Mouse (Mus musculus) brain, embryonic 14.5 days (tissue): ENCODE data around the gene Zfp46. TPM values are rescaled to one million over a fixed set of nuclear protein-coding genes. Genes with fewer than 3 reads are reported as not detected.

Source experiments
- DNase-seq: peaks from one replicate; pipeline ENCODE4 v3.0.0-alpha.2; 2011; ENCODE audit warnings: low read depth
- CTCF ChIP-seq: fragments of 200-500 bp; IDR thresholded peaks from 2 replicates; pipeline ENCODE4 v1.5.1; 2012; ENCODE audit warnings: inconsistent platforms, mild to moderate bottlenecking, moderate library complexity, borderline replicate concordance; ENCODE audit not compliant: insufficient read depth, insufficient read length; ENCODE audit errors: extremely low read depth
- POLR2A ChIP-seq: fragments of 200-500 bp; IDR thresholded peaks from 2 replicates; pipeline ENCODE4 v1.6.1; 2012; ENCODE audit warnings: mild to moderate bottlenecking, inconsistent platforms, borderline replicate concordance; ENCODE audit not compliant: poor library complexity, insufficient read depth, insufficient read length, severe bottlenecking; ENCODE audit errors: extremely low read depth
- polyA plus RNA-seq: library from polyadenylated mRNA; depleted of rRNA; stranded (reverse); fragments of >200 nt; gene quantifications from 2 replicates; pipeline ENCODE4 v1.2.3, GENCODE M21; 2012; rRNA removed

Zfp46 gene
- polyA plus RNA-seq: 58.3 and 69.5 TPM in 2 replicates

DNA sequence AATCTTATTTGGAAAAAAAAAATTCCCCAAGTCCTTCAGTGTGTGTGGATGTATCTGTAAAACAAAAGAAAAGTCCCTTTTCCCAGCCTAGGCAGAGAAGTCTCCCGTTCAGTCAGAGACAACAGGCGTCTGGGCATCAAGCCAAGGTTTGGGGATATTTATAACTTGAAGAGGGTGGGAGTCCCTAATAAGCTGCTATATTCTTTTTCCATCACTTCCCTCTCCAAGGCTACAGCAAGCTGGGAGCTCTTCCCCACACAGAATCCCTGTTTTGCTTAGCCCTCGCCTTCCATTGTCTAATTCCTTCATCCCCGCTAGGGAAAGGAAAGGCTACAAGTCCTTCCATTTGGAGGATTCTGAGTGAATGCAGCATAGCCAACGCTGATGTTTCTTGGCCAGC lies at the start of gene Zfp46:
Gene Zfp46, plus strand, starts transcription at position 229 of the 400 bp plus-strand sequence.
- no peak for TF ChIP-seq POLR2A
- TF ChIP-seq CTCF: no peak
- peak; percentile 96 for DNase-seq

DNA sequence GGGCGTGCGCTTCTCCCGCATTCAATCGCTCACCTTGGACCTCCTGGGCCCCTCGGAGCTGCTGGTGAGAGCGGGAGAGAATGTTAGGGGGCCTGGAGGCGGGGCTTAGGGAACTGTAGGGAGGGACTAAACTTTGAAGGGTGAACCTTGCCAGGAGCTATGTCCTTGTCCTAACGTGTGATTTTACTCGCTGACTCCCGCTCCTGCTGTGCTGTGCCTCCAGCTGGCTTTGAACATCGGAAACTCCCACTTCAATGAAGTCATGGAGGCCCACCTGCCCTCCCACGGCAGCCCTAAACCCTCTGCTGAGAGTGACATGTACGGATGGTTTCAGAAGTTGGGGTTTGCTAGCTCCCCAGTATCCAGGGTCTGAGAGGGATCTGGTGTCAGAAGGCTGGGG lies 45.8 kb upstream of the Zfp46 start:
- DNase-seq: no peak
- TF ChIP-seq POLR2A: no peak

DNA sequence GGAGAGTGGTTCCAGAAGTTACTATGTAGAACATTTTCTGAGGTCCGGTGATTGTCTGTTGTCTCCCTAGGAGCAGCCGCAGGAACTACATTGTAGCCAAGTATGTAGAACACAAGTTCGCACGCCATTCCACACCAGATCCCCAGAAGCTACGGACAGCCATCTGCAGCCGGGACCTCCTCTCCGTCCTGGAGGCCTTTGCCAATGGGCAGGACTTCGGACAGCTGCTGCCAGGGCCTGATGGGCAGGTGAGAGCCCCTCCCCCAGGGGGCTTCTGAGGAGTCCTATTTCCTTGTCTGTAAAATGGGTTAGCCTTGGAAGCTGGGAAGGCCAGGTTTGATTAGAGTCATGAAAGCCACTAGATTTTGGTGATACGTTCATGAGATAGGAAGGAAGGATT lies 45.4 kb upstream of the Zfp46 start:
- TF ChIP-seq CTCF (no peak), POLR2A (no peak)
- DNase-seq: no peak

DNA sequence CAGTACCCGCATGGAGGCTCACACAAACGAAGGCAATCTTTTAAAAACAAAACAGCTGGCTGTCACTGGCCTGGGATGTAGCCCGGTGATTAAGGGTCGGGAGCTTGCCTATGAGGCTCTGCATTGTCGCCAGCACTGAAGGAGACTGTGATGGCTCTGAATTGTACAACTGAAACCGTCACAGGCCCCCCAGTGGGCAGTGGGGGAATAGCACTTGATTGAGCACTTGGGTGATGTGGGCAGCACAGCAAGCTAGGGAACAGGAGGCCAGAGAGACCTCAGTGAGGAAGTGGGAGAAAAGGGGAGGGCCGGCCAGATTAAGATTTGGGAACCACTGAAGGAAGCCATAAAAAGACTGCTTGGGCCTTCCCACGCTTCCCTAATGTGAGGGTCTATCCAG lies 44.9 kb upstream of the Zfp46 start:
- peak; percentile 72 for TF ChIP-seq CTCF
- TF ChIP-seq POLR2A: no peak
- DNase-seq: peak; percentile 70

DNA sequence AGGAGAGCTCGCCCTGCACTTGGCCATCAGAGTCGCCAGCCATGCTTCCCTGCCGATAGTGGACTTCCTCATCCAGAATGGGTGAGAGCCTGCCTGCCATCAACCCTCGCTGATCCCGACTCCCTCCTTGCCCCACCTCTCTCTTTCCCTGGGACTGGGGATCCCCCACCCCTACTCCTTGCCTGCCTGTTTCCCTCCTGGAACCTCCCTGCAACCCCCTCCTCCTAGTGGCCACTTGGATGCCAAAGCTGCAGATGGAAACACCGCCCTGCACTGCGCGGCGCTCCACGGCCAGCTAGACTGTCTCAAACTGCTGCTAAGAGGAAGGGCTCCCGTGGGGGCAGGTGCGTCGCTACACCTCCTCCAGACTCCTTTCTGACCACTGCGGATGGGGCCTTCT lies 44.4 kb upstream of the Zfp46 start:
- TF ChIP-seq CTCF: no peak
- TF ChIP-seq POLR2A: no peak
- no peak for DNase-seq

DNA sequence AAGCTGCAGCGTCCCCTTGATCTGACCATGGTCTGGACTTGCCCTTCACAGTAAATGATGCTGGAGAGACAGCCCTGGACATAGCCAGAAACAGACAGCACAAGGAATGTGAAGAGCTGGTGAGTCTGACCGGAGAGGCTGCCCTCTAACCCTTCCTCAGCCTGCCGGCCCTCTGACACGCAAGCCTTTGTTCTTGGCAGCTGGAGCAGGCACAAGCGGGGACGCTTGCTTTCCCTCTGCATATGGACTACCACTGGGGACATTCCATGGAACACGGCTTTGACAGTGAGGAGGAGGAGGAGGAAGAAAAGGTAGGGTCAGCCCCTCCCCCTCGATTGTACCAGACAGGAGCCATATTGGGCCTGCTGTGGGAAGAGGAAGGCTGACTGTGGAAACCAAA lies 43.5 kb upstream of the Zfp46 start:
- TF ChIP-seq CTCF: no peak
- TF ChIP-seq POLR2A: no peak
- no peak for DNase-seq

DNA sequence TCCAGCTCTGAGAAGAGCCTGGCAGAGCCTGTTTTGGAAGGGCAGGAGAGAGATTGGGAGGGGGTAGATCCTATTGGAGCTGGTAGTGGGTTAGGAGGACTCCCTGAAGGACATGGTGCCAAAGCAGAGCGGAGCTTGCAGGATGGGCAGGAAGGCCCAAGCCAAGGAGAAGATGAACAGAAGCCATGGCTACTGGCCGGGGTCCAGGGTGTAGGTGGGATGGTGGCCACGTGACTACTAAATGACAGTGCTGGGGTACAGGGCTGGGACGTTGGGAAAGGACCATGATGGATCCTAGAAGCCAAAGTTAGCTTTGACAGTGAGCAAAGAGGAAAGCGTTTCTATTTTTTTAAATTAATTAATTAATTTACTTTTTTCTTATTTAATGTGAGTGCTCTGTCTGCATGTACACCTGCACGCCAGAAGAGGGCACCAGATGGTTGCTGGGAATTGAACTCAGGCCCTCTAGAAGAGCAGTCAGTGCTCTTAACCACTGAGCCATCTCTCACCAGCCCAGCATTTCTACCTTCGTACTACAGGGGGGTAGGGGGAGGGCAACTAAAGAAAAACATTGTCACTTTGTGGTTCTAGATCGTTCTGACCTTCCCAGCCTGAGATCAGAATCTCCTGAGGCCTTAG lies 42.3 kb upstream of the Zfp46 start:
- peak; percentile 31 for DNase-seq
- TF ChIP-seq POLR2A (no peak), CTCF (peak; percentile 32; the same call in 1 of the 2 replicates)

DNA sequence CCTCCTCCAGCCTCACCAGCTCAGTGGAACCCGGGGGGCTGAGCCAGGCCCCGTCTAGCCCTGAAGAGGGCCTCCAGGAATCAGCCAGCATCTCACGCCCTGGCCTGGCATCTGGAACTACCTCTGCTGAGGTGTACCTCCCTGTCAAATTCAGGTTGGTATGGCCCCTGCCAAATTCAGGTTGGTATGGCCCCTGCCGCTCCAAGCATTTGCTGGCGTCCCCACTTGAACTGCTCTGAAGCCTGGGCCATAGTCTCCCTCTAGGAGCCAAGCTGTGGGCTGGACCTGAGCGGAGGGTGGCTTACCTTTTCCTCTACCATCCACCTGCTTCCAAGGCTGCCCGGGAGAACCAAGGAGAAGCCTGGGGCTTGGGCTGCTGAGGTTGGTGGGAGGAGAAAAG lies 41.8 kb upstream of the Zfp46 start:
- DNase-seq: no peak
- no peak for TF ChIP-seq POLR2A
- no peak for TF ChIP-seq CTCF

DNA sequence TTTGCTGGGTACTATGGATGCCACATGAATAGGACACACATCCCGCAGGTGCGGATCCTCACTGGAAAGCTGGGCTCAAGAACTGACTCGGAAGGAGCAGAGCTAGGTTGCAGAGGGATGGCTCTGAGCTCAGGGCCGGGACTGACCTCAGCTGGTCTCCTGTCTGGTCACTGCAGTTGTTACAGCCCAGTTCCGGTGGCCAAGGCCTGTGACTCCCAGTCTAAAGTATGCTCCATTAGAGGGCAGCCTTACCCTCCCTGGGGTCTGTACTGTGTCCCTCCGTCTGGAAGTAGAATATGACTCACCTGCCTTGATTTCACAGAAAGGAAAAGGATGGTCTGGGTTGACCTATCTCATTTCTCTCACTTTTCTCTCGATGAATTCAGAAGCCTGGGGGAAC lies 40.3 kb upstream of the Zfp46 start:
- DNase-seq: no peak
- TF ChIP-seq CTCF (no peak), POLR2A (no peak)

DNA sequence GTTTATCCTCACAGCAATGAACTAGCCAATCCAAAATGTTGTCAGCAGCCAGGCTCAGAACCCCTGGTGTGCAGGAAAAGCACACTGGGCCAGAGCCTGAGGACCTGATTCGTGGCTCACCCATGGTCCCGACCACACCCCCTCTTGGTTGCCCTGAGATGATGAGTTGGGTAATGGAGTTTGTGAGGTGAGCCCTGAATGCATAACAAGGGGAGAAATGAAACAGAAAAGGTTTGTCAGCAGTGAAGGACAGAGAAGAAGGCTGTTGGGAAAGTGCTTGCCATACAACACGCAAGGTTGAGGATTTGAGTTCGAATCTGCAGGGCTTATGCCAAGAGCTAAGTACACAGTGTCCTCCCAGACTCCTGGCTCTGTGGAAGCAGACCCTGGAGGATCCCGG lies 38.8 kb upstream of the Zfp46 start:
- TF ChIP-seq POLR2A (no peak), CTCF (no peak)
- DNase-seq: no peak

DNA sequence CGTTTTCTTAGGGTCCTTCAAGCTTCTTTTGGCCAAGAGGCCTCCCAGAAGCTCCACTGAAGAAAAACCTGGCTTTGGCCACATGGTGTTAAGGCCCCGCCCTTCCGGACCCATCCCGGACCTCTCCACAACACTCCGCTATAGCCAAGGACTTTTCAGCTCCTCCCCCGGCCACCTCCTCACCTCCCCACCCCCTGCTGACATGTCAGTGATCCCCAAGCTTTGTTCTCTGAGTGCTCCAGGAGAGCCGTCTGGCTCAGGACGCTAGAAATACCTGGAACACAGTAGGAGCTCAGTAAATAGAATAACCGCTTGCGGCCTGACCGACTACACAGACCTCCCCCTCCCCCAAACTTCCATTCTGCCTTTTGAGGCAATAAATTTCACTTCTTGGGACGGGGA lies 37.9 kb upstream of the Zfp46 start:
- no peak for TF ChIP-seq CTCF
- no peak for TF ChIP-seq POLR2A
- DNase-seq: no peak

DNA sequence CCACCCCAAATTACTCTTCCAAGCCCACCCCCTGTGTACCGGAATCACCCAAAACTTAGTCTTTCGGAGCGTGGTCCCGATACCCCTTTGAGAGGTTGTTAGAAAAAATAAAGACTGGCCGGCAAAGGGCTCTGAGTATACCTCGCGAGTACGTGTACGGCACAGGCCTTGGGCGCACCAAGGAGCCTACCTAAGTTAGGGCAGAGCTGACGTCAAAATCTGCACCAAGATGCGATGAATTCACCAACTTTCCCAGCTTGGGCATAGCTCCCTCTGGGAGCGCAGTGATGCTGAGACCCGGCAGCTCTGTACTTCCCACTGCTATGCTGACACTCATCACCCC lies 37.1 kb upstream of the Zfp46 start:
- no peak for DNase-seq

More for the DNA sequence above, 37.1 kb upstream of the Zfp46 start:
- TF ChIP-seq CTCF (no peak), POLR2A (no peak)
